Mouse (Mus musculus) kidney, adult 2 months (tissue): ENCODE data around the gene Cbln3.
A peak's percentile ranks its signal among the peaks of the same experiment; 100 is the strongest.

Experiments used
- CTCF ChIP-seq: fragments of 200-500 bp; conservative IDR thresholded peaks from 2 replicates; pipeline ENCODE4 v1.5.1; 2011; ENCODE audit warnings: low read depth, mild to moderate bottlenecking, control low read depth, low read length, moderate library complexity, mixed read lengths; ENCODE audit not compliant: insufficient read depth, insufficient read length
- POLR2A ChIP-seq: fragments of 200-500 bp; IDR thresholded peaks from one replicate; pipeline ENCODE4 v1.6.1; 2011; ENCODE audit warnings: low read depth, low read length, control low read depth

DNA sequence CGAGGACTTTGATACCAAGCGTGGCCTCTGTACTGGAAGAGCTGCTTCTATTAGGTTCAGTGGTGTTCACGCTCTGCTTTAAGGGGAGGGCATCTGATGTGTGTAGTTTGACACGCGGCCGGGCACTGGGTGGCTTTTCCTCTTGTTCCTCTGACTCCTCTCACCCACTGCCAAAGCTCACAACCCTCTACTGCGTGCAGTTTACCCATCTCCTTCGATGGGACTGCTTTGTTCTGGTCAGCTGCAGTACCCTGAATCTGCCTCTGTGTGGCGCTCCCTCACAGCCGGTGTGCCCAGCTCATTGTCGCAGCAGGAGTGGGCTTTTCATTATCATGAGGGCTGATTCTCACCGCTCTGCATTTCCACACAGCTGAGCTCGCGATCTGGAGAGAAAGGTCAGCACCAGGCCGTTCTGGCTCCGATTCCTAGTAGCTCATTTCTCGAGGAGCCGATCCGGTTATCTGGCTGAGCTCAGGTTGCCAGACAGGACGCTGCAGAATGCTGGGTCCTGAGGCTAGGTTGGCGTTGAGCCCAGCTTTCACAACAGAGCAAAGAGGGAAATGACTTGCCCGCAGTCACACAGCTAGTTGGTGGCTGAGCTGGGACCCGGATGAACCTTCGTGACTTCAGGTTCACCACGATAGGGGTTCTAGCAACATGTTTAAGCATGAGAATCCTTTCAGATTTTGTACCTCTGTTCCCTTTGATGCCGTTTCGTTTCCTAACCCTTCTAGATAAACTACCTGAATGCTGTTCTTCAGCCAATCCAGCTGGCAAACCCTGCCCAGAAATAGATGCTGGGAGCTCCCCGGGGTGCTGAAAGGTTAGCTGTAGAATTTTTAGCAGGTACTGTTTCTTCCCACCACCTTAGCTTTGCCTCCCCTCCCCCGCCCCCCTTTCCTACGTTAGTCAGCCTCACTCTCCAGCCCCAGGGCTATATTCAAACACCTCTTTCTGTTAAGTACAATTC, 10.2 kb downstream of the Cbln3 start:
- TF ChIP-seq CTCF (peak; percentile 95), POLR2A (no peak)
